Mouse (Mus musculus) testis, adult 2 months (tissue): ENCODE results near the gene Tnip3. TPM values are rescaled to one million over a fixed set of nuclear protein-coding genes. Genes with fewer than 3 reads are reported as not detected.

Source experiments
- H3K27ac ChIP-seq: fragments of 200-500 bp; 2 replicates; pipeline ENCODE4 v1.5.1; 2012; ENCODE audit warnings: low read depth, low read length; ENCODE audit not compliant: control insufficient read depth, insufficient read depth
- H3K27me3 ChIP-seq: fragments of 200-500 bp; 2 replicates; pipeline ENCODE4 v1.6.1; 2012; ENCODE audit warnings: mild to moderate bottlenecking, low read length, moderate library complexity; ENCODE audit not compliant: control insufficient read depth, insufficient read depth
- H3K36me3 ChIP-seq: fragments of 200-500 bp; 2 replicates; pipeline ENCODE4 v1.6.1; 2012; ENCODE audit warnings: mild to moderate bottlenecking, low read length; ENCODE audit not compliant: control insufficient read depth, insufficient read depth
- H3K4me1 ChIP-seq: fragments of 200-500 bp; 2 replicates; pipeline ENCODE4 v1.6.1; 2012; ENCODE audit warnings: low read length; ENCODE audit not compliant: control insufficient read depth, insufficient read depth
- H3K4me3 ChIP-seq: fragments of 200-500 bp; 2 replicates; pipeline ENCODE4 v1.5.1; 2012; ENCODE audit warnings: low read depth, mild to moderate bottlenecking, low read length, moderate library complexity, mixed read lengths; ENCODE audit not compliant: control insufficient read depth
- CTCF ChIP-seq: fragments of 200-500 bp; IDR thresholded peaks from 2 replicates; pipeline ENCODE4 v1.5.1; 2012; ENCODE audit warnings: low read depth, mild to moderate bottlenecking, inconsistent platforms, low read length, moderate library complexity; ENCODE audit not compliant: control insufficient read depth, insufficient read depth, insufficient replicate concordance
- POLR2A ChIP-seq: fragments of 200-500 bp; IDR thresholded peaks from 2 replicates; pipeline ENCODE4 v1.6.1; 2012; ENCODE audit warnings: low read depth, mild to moderate bottlenecking, inconsistent platforms, low read length, moderate library complexity; ENCODE audit not compliant: control insufficient read depth
- polyA plus RNA-seq: library from polyadenylated mRNA; depleted of rRNA; stranded (reverse); fragments of >200 nt; gene quantifications from 2 replicates; pipeline ENCODE4 v1.2.3, GENCODE M21; 2012

The Tnip3 gene
- polyA plus RNA-seq, 1 experiment, result not detected

DNA sequence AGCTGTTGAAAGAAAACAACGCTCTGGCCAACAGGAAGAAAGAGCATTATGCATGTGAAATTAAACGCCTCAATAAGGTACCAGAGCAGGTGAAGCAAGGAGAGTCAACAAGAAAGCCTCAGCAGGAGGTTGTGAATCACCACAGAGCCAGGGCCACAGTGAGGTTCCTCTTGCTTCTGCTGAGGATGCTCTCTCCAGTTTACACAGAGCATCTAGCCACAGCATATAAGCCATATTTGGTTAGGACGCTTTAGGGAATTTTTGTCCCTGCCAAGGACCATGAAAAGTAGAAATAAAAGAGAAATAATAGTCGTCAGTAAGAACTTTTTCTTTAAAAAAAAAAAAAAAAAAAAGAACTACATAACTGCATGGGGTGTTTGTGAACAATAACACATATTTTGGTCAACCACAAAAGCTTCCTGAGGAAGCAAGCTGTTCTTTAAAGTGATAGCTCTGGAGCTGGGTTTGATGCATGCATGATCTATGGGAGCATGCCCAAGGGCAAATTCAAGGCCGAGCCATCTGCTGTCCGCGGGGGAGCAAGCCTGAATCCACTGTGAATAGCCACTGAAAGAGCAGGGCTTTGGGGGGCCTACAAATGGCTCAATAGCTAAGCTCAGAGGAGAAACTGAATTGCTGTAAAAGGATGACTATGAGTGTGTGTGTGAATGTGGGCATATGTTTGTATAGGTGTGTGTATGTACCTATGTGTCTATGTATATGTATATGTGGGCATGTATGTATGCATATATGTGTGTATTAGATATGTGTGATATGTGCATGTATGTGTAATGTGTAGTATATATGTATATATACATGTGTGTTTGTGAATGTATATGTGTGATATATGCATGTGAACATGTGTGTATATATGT, 75.0 kb downstream of the Tnip3 start:
- Histone ChIP-seq H3K27me3 (no peaks in the 10 kb centered on the region), H3K36me3 (no peaks in the 10 kb centered on the region), H3K4me3 (no peak overlapping the region), H3K27ac (no peak overlapping the region), H3K4me1 (no peaks in the 10 kb centered on the region)
- TF ChIP-seq CTCF (no peak), POLR2A (no peak)

DNA sequence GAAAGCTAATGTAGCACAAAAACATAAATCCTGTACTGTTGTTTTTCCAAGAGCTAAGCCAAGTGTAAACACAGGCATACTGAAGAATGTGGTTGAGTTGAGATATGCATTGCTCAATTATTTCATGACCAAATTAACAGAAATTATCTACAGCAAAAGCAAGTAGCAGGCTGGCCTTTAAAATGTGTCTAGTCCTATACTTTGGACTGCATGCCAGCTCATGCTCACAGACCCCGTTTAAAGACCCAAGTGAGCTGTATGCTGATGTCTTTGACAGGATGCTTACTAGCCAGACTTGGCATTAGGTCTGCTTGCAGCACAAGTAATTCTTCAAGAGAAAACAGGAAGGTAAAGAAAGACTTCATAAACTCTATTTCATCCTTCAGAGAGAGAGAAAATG, 75.8 kb downstream of the Tnip3 start:
- Histone ChIP-seq H3K36me3 (no peaks in the 10 kb centered on the region), H3K27ac (no peak overlapping the region), H3K4me1 (no peaks in the 10 kb centered on the region), H3K27me3 (no peaks in the 10 kb centered on the region), H3K4me3 (no peak overlapping the region)
- no peak for TF ChIP-seq CTCF

DNA sequence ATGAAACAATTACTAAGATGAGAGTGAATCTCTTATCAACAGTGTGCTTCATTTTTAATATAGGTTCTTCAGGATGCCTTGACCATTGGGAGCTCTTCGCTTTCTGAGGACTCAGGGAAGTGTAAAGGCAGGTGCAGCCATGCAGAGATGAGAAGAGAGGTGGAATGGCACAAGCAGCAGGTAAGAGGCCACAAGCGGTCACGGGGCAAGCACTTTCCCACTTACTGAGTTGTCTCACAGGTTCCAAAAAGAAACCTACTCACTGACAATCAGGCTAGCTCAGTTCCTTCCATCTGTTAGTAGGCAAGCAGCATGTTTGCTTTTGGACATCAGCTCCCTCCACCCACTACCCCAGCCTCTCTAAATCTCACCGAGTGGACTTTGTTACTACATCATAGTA, 80.7 kb downstream of the Tnip3 start:
- Histone ChIP-seq H3K36me3 (no peaks in the 10 kb centered on the region), H3K4me1 (no peaks in the 10 kb centered on the region), H3K27ac (no peak overlapping the region), H3K4me3 (no peak overlapping the region), H3K27me3 (no peaks in the 10 kb centered on the region)
- TF ChIP-seq POLR2A (no peak), CTCF (no peak)

DNA sequence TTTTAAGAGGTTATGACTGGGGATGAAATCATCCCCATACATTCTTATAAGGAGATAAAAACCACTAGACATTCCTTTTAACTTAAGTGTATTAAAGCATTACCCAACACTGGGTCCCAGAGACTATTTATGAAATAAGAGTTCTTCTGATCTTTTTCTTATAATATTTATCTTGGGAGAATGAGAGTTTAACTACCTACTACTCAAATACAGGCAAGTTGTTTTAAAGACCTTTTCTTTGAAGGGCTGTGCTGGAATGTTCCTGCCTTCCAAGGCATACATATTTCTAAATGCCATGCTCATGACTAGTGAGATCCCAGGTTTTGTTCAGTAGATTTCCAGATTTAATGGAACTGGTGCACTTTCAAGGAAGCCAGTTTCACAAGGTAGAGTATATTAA, 81.8 kb downstream of the Tnip3 start:
- Histone ChIP-seq H3K27ac (no peak overlapping the region), H3K4me3 (no peak overlapping the region), H3K4me1 (no peaks in the 10 kb centered on the region), H3K27me3 (no peaks in the 10 kb centered on the region), H3K36me3 (no peaks in the 10 kb centered on the region)
- TF ChIP-seq POLR2A (no peak), CTCF (no peak)

DNA sequence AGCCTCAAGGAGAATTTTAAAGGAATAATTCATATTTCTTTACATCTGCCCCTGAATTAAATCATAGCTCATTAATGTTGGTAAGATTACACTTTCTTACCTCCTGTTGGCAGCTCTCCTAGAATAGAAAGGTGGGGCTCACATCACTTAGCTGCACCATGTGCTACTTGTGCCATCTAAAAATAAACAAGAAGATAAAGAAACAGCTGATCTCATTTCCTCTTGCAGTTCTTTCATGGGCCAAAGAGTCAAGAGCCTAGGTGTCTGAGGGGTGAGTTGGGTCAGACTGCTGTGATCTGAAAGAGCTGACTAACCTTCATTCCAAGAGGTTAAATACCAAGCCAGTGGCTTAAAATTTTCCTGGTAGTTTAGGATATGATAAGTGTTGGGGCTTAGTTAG, 86.7 kb downstream of the Tnip3 start:
- Histone ChIP-seq H3K27me3 (no peaks in the 10 kb centered on the region), H3K36me3 (no peaks in the 10 kb centered on the region), H3K4me3 (no peak overlapping the region), H3K27ac (no peak overlapping the region), H3K4me1 (no peaks in the 10 kb centered on the region)
- TF ChIP-seq POLR2A (no peak), CTCF (no peak)

DNA sequence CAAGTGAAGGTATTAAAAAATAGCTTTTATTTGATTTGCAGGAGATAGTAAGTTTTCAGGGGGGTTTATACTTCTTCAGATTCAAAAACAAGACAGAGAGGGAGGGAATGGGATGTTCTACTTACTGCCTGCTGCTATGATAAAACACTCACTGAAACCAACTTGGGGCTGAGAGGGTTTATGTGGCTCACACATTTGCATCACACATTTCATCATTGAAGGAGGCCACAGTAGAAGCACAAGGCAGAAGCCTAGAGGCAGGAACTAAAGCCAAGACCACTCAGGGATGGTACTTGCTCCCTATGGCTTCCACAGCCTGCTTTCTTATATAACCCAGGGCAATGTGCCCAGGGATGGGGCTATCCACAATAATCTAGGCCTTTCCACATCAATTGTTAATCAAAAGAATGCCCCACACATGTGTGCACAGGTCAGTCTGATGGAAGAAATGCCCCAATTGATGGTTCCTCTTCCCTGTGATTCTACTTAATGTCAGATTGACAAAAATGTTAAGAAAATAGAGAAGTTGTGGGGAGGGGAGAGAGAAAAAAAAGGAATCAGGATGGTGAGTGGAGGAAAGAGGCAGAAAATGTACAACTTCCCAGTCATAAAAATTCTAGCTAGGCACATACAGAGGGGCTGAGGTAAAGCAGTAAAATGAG, 88.9 kb downstream of the Tnip3 start:
- H3K4me1 ChIP-seq, result no peaks in the 10 kb centered on the region
- no peaks in the 10 kb centered on the region for H3K27me3 ChIP-seq

DNA sequence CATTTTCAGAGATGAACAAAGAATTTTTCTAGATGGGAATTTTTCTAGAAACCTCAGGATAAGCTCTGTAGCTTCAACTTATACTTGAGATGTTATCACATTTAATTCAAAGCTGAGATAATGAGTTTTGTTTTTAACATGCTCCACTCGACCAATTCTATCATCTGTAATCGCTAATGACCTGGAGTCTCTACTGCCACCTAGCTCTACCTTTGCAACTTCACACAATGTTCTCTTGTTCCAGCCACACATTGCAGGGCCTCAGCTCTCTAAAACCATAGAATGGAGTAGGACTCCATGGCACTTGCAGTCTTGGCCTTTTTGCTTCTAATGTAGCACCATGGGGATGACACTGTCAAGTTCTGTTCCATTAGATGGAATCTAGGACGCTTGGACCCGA, 90.5 kb downstream of the Tnip3 start:
- TF ChIP-seq CTCF, result no peak
- TF ChIP-seq POLR2A, result no peak
- Histone ChIP-seq H3K27me3 (no peaks in the 10 kb centered on the region), H3K27ac (no peak overlapping the region)

More for the DNA sequence above, 88.9 kb downstream of the Tnip3 start:
- no peak overlapping the region for H3K4me3 ChIP-seq
- no peak overlapping the region for H3K27ac ChIP-seq
- TF ChIP-seq POLR2A (no peak), CTCF (no peak)
- no peaks in the 10 kb centered on the region for H3K36me3 ChIP-seq

DNA sequence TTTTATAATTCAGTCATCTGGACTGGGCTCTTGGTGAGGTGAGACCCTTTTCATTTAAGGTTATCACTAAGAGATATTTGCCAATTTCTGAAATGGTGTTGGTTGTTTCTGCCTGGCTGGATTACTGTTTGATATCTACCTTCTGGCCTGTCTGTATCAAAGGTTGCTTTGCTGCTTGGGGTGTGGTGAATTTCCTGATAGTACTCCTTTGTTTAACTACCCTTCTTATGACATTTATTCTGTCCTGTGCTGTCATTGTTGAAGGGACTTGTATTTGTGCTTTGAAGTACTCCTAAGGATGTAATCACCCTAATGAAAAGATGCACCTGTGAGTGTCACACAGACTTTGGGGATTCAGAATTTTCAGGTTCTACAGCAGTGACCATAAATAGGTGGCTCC, 96.1 kb downstream of the Tnip3 start:
- Histone ChIP-seq H3K27me3 (no peaks in the 10 kb centered on the region), H3K27ac (no peak overlapping the region), H3K4me3 (no peak overlapping the region), H3K36me3 (no peaks in the 10 kb centered on the region), H3K4me1 (no peaks in the 10 kb centered on the region)
- TF ChIP-seq POLR2A, result no peak
- TF ChIP-seq CTCF, result no peak

More for the DNA sequence above, 90.5 kb downstream of the Tnip3 start:
- Histone ChIP-seq H3K4me1 (no peaks in the 10 kb centered on the region), H3K4me3 (no peak overlapping the region), H3K36me3 (no peaks in the 10 kb centered on the region)
